Comparison of ENCODE assay signal across 17 mouse cellular contexts in genomic region chr11:31366421-31366820, GRCm38 (mm10). TPM values are rescaled to one million over a fixed set of nuclear protein-coding genes. Genes with fewer than 3 reads are reported as not detected.
"Had no signal": no experiment of that assay in that cellular context is flagged by ENCODE, and none has a peak within 500 bp of the region (broad histone marks: within the 10 kb centered on the region; RNA-seq: fewer than 3 reads in every experiment).

No protein-coding gene starts in this region.

- ATAC-seq: midbrain, embryonic 16.5 days had no signal

- H3K4me3 ChIP-seq: midbrain, embryonic 12.5 days; myocyte; neural tube, embryonic 13.5 days; stomach, embryonic 15.5 days had no signal

- H3K27ac ChIP-seq: liver, embryonic 14.5 days; midbrain, embryonic 12.5 days; neural tube, embryonic 13.5 days; stomach, embryonic 15.5 days; stomach, postnatal 0 days had no signal

- H3K9ac ChIP-seq: liver, embryonic 14.5 days; lung, embryonic 14.5 days; midbrain, embryonic 12.5 days; neural tube, embryonic 13.5 days; stomach, embryonic 15.5 days had no signal

- H3K4me2 ChIP-seq: lung, embryonic 14.5 days; midbrain, embryonic 12.5 days; neural tube, embryonic 13.5 days; stomach, embryonic 15.5 days had no signal

- H3K9me3 ChIP-seq: midbrain, embryonic 12.5 days; neural tube, embryonic 13.5 days; stomach, embryonic 15.5 days had no signal

- DNase-seq: lung, adult 18-20 months; lung, embryonic 14.5 days; lung, postnatal 10 days; lung, postnatal 4 days; midbrain, embryonic 14.5 days; right cerebral cortex, postnatal 14 days; thymus, adult 2 months; thymus, postnatal 25 days; thymus, postnatal 4 days had no signal

- H3K36me3 ChIP-seq: midbrain, embryonic 12.5 days; neural tube, embryonic 13.5 days; stomach, embryonic 15.5 days had no signal

RNA-seq across cellular contexts. Expression of gene Stc2, which starts 3.5 kb away (rescaled TPM):
- total RNA-seq: neutrophil, adult 5-6 weeks had no signal
